ENCODE assay signal across 8 mouse cellular contexts in the genomic region with DNA sequence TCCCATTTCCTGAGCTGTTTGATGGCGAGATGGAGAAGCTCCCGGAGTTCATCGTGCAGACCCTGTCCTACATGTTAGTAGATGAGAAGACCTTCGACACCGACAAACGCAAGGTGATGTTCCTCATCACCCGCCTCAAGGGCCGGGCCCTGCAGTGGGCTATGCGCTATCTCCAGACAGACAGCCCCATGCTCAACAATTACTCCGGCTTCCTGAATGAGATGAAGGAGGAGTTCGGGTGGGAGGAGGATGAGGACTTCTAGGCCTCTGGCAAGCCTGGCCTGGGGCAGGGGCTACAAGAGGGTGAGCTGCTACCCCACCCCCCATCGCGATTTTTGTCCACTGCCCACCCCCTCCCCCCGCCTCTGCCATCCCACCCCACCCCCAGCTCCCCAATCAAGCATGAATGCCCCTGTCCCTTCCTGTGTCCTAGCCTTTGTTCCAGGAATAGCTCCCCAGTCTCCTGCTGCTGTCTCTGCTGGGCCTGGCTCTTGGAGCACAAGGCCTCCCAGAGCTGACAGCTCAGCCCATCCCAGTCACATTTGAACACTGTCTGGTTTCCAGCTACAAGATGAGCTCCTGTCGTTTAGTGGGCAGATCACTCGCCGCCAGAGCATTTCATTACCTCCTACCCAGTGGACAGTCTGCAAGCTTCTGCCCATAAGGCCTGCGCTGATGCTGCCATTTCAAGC. TPM values are rescaled to one million over a fixed set of nuclear protein-coding genes. Genes with fewer than 3 reads are reported as not detected.
DNase-seq lines count a peak whose midpoint lies in the region; ATAC-seq and TF ChIP-seq lines count a peak whose summit lies in the region.

No protein-coding gene starts in this region.

- H3K4me1 ChIP-seq in testis, adult 2 months (ENCODE audit: control insufficient read depth, insufficient read depth, low read length): peaks cover 4% of the 10 kb centered on the region; the same call in 1 of the 2 replicates
- H3K4me1 ChIP-seq in heart, embryonic 12.5 days (replicated peaks): no peaks in the 10 kb centered on the region
- no peaks in the 10 kb centered on the region for H3K4me1 ChIP-seq in small intestine, adult 2 months (ENCODE audit: control insufficient read depth, insufficient read depth, insufficient read length, low read length)

- H3K27me3 ChIP-seq in testis, adult 2 months (ENCODE audit: control insufficient read depth, insufficient read depth, low read length): no peaks in the 10 kb centered on the region
- no peaks in the 10 kb centered on the region for H3K27me3 ChIP-seq in heart, embryonic 12.5 days (replicated peaks)
- H3K27me3 ChIP-seq in small intestine, adult 2 months (ENCODE audit: control insufficient read depth, insufficient read depth, low read length): no peaks in the 10 kb centered on the region

- intact Hi-C loops in gastrocnemius, postnatal 14 days (cut with DNase I; ENCODE audit: low total_unique reads): no loop called here

- H3K4me2 ChIP-seq in heart, embryonic 12.5 days: peak overlapping the region; percentile 68

- no peaks in the 10 kb centered on the region for H3K36me3 ChIP-seq in testis, adult 2 months (ENCODE audit: control insufficient read depth, insufficient read depth, low read length)
- no peaks in the 10 kb centered on the region for H3K36me3 ChIP-seq in heart, embryonic 12.5 days
- no peaks in the 10 kb centered on the region for H3K36me3 ChIP-seq in small intestine, adult 2 months (ENCODE audit: control insufficient read depth, insufficient read depth, low read length)

- H3K27ac ChIP-seq in testis, adult 2 months (ENCODE audit: control insufficient read depth, insufficient read depth, low read depth, low read length): no peak overlapping the region
- peak overlapping the region; percentile 71 for H3K27ac ChIP-seq in heart, embryonic 12.5 days (ENCODE audit: poor library complexity, severe bottlenecking)
- H3K27ac ChIP-seq in small intestine, adult 2 months (ENCODE audit: insufficient read depth, low read depth, low read length): no peak overlapping the region

- H3K9ac ChIP-seq in heart, embryonic 12.5 days: peak overlapping the region; percentile 71

- TF ChIP-seq POLR2A in testis, adult 2 months (IDR thresholded peaks at IDR 0.05; ENCODE audit: control insufficient read depth, low read depth, low read length): no peak
- no peak for TF ChIP-seq POLR2A in small intestine, adult 2 months (IDR thresholded peaks at IDR 0.05; ENCODE audit: low read depth, low read length)

- ATAC-seq in heart, embryonic 12.5 days (ENCODE audit: insufficient number of reproducible peaks, low FRiP score): peak; percentile 18; the same call in 1 of the 2 replicates
- 0 out of 2 replicates have a peak, but pooled peaks have one; percentile 3 for ATAC-seq in megakaryocyte progenitor cell, adult 5-6 weeks (replicated peaks; ENCODE audit: poor library complexity)

- WGBS in heart, embryonic 12.5 days: 24% methylated on average over 17 of the region's 18 CpGs
- WGBS in small intestine, adult 2 months: 30% methylated on average over 17 of the region's 18 CpGs

- H3K4me3 ChIP-seq in testis, adult 2 months (ENCODE audit: control insufficient read depth, low read depth, low read length): peak overlapping the region; percentile 78
- H3K4me3 ChIP-seq in heart, embryonic 12.5 days: peak overlapping the region; percentile 55
- H3K4me3 ChIP-seq in small intestine, adult 2 months (ENCODE audit: low read depth, low read length): peak overlapping the region; percentile 75

- H3K9me3 ChIP-seq in heart, embryonic 12.5 days (replicated peaks): no peaks in the 10 kb centered on the region

- no peak for DNase-seq in testis, postnatal 14 days (ENCODE audit: low spot score)
- DNase-seq in cerebellum, adult 9-10 months: peak; percentile 51
- peak; percentile 11 to 16 for DNase-seq in layer of hippocampus, postnatal 10 days (ENCODE audit: low spot score in 2 of 2)
- DNase-seq in gastrocnemius, postnatal 14 days: no peak

- no peak for TF ChIP-seq CTCF in testis, adult 2 months (IDR thresholded peaks at IDR 0.05; ENCODE audit: control insufficient read depth, insufficient read depth, insufficient replicate concordance, low read depth, low read length)
- TF ChIP-seq CTCF in small intestine, adult 2 months (IDR thresholded peaks at IDR 0.05; ENCODE audit: extremely low read depth, insufficient read length, insufficient replicate concordance, low read depth, low read length): no peak

RNA-seq across cellular contexts. Expression of a gene that starts 0.4 kb away (rescaled TPM):
- 2.0 and 3.7 TPM in 2 replicates for polyA plus RNA-seq in testis, adult 2 months (2012; rRNA removed)
- 49.7 and 56.2 TPM in 2 replicates for polyA plus RNA-seq in heart, embryonic 12.5 days (2016; fragmentation: Nextera tagmentation; extraction: Ambion mirVana)
- 100 to 1,000 TPM; 116 to 128 TPM for total RNA-seq in layer of hippocampus, postnatal 10 days (2021)
- total RNA-seq in megakaryocyte progenitor cell, adult 5-6 weeks (2015): 3.6 and 13.3 TPM in 2 replicates
- 8.4 TPM in 1 of 2 replicates, not detected in the other for total RNA-seq in megakaryocyte progenitor cell, adult 5-6 weeks (2017)
- 4.2 and 5.9 TPM in 2 replicates for polyA plus RNA-seq in small intestine, adult 2 months (2012; rRNA removed)
- 10 to 100 TPM; 10.5 to 14.2 TPM for total RNA-seq in gastrocnemius, postnatal 14 days (2021)

RNA-seq across cellular contexts. Expression of a gene that starts 0.5 kb away (rescaled TPM):
- 3.9 and 4.7 TPM in 2 replicates for polyA plus RNA-seq in testis, adult 2 months (2012; rRNA removed)
- polyA plus RNA-seq in heart, embryonic 12.5 days (2016; fragmentation: Nextera tagmentation; extraction: Ambion mirVana): not detected in 2 replicates
- total RNA-seq in layer of hippocampus, postnatal 10 days (2021): not detected
- not detected in 2 replicates for total RNA-seq in megakaryocyte progenitor cell, adult 5-6 weeks (2015)
- not detected in 2 replicates for total RNA-seq in megakaryocyte progenitor cell, adult 5-6 weeks (2017)
- polyA plus RNA-seq in small intestine, adult 2 months (2012; rRNA removed): not detected in 2 replicates
- not detected for total RNA-seq in gastrocnemius, postnatal 14 days (2021)

RNA-seq across cellular contexts. Expression of a gene that starts 35.2 kb away (rescaled TPM):
- polyA plus RNA-seq in testis, adult 2 months (2012; rRNA removed): 10.8 and 13.5 TPM in 2 replicates
- polyA plus RNA-seq in heart, embryonic 12.5 days (2016; fragmentation: Nextera tagmentation; extraction: Ambion mirVana): 93.5 and 98.2 TPM in 2 replicates
- total RNA-seq in layer of hippocampus, postnatal 10 days (2021): 100 to 1,000 TPM; 189 to 270 TPM
- total RNA-seq in megakaryocyte progenitor cell, adult 5-6 weeks (2015): 9.8 and 11.0 TPM in 2 replicates
- 3.3 and 7.3 TPM in 2 replicates for total RNA-seq in megakaryocyte progenitor cell, adult 5-6 weeks (2017)
- 33.9 and 49.8 TPM in 2 replicates for polyA plus RNA-seq in small intestine, adult 2 months (2012; rRNA removed)
- total RNA-seq in gastrocnemius, postnatal 14 days (2021): 100 to 1,000 TPM in 1 of 2 experiments, 10 to 100 TPM in 1; 92.8 to 118 TPM

Comparison
In these comparisons a context has a peak if more than half of its experiments do, and no peak if none do; other contexts are left out.
1. DNase-seq: peak in cerebellum, adult 9-10 months (single experiment) and layer of hippocampus, postnatal 10 days (2 of 2); none in testis, postnatal 14 days (single experiment) and gastrocnemius, postnatal 14 days (single experiment).
2. RNA of a gene that starts 0.4 kb away (total RNA-seq): 116 to 128 TPM in layer of hippocampus, postnatal 10 days; 10.5 to 14.2 TPM in gastrocnemius, postnatal 14 days and 3.6 to 13.3 TPM in megakaryocyte progenitor cell, adult 5-6 weeks; every median in the first group is over 4 times any median in the second.
3. RNA of a gene that starts 35.2 kb away (total RNA-seq): 189 to 270 TPM in layer of hippocampus, postnatal 10 days and 92.8 to 118 TPM in gastrocnemius, postnatal 14 days; 3.3 to 11.0 TPM in megakaryocyte progenitor cell, adult 5-6 weeks; every median in the first group is over 4 times any median in the second.
4. Peak in every context shown above with its lines, with median percentiles within 50 percentile points of each other: H3K4me3 ChIP-seq.